Mouse (Mus musculus) liver, embryonic 14.5 days (tissue): ENCODE data around the gene Erbb2. TPM values are rescaled to one million over a fixed set of nuclear protein-coding genes. Genes with fewer than 3 reads are reported as not detected.

Source experiments
- ATAC-seq: fragments of 200-750 bp; cut with Nextera tagmentation; 2 replicates; pipeline ENCODE4 v1.8.0; 2017; ENCODE audit warnings: moderate number of reproducible peaks, mild to moderate bottlenecking, moderate library complexity; ENCODE audit not compliant: insufficient read depth
- DNase-seq, 3 experiments: peaks; one replicate each; pipeline ENCODE4 v3.0.0-alpha.2; 2012 to 2013; ENCODE audit warnings: low read depth in 3 of 3, low spot score in 3 of 3
- H3K27ac ChIP-seq: fragments of 300-500 bp; sonication (generic); 2 replicates; pipeline ENCODE4 v1.5.1; 2014; ENCODE audit warnings: moderate library complexity, mild to moderate bottlenecking, control low read depth, inconsistent platforms
- H3K27me3 ChIP-seq: fragments of 300-500 bp; sonication (generic); 2 replicates; pipeline ENCODE4 v1.6.1; 2014; ENCODE audit warnings: mild to moderate bottlenecking, low read length, moderate library complexity; ENCODE audit not compliant: control insufficient read depth, insufficient read depth
- H3K36me3 ChIP-seq: fragments of 300-500 bp; sonication (generic); replicated peaks from 2 replicates; pipeline ENCODE4 v1.6.1; 2014; ENCODE audit warnings: low read depth; ENCODE audit not compliant: control insufficient read depth, insufficient read depth
- H3K4me1 ChIP-seq, 2 experiments: fragments of 200-500 bp in 1 of 2; fragments of 300-500 bp in 1 of 2; sonication (generic) in 1 of 2; replicated peaks; 2 replicates each; pipeline ENCODE4 v1.6.1; 2012 to 2014; ENCODE audit warnings: antibody characterized with exemption in 1 of 2, inconsistent platforms in 1 of 2, low read length in 1 of 2; ENCODE audit not compliant: control insufficient read depth in 2 of 2, insufficient read depth in 2 of 2
- H3K4me2 ChIP-seq: fragments of 300-500 bp; sonication (generic); 2 replicates; pipeline ENCODE4 v1.6.1; 2014; ENCODE audit warnings: low read depth, mild to moderate bottlenecking, control low read depth, moderate library complexity
- H3K4me3 ChIP-seq, 2 experiments: fragments of 200-500 bp in 1 of 2; fragments of 300-500 bp in 1 of 2; sonication (generic) in 1 of 2; 2 replicates each; pipeline ENCODE4 v1.5.1; 2012 to 2014; ENCODE audit warnings: low read depth in 2 of 2, low read length in 2 of 2, mild to moderate bottlenecking in 2 of 2, control low read depth in 1 of 2, inconsistent platforms in 1 of 2, moderate library complexity in 1 of 2; ENCODE audit not compliant: insufficient read depth in 1 of 2
- H3K9ac ChIP-seq: fragments of 300-500 bp; sonication (generic); replicated peaks from 2 replicates; pipeline ENCODE4 v1.6.1; 2014; ENCODE audit warnings: mild to moderate bottlenecking, control low read depth, moderate library complexity
- H3K9me3 ChIP-seq: fragments of 300-500 bp; sonication (generic); 2 replicates; pipeline ENCODE4 v1.6.1; 2016; ENCODE audit warnings: low read length, mixed read lengths; ENCODE audit not compliant: control insufficient read depth
- CTCF ChIP-seq: IDR thresholded peaks from 2 replicates; pipeline ENCODE4 v1.5.1; 2016; ENCODE audit warnings: antibody characterized with exemption, low read depth, control low read depth
- EP300 ChIP-seq: IDR thresholded peaks from 2 replicates; pipeline ENCODE4 v1.6.1; 2016; ENCODE audit warnings: antibody characterized with exemption, low read depth
- WGBS: fragments of 180-500 bp; shearing (Covaris S2); extraction: QIAGEN DNeasy Blood & Tissue Kit; methylation state at CpG from one replicate; pipeline ENCODE4 v1.1.7; 2014; ENCODE audit not compliant: insufficient replicate concordance; 5-methylcytosine and 5-hydroxymethylcytosine counted together
- polyA plus RNA-seq, 2 experiments: library from polyadenylated mRNA; depleted of rRNA in 1 of 2; stranded (reverse) in 1 of 2; unstranded in 1 of 2; fragments of >200 nt; fragmentation: Nextera tagmentation in 1 of 2; extraction: Ambion mirVana in 1 of 2; gene quantifications; 2 replicates each; pipeline versions ENCODE4 v1.2.1 to v1.2.3; 2012 to 2014

Gene Erbb2
- polyA plus RNA-seq, 2 experiments, result 1.1 to 1.6 TPM

GRCm38 (mm10) chr11:98373244-98373643 is 39.0 kb upstream of the Erbb2 start:
- H3K27me3 ChIP-seq, result no peaks in the 10 kb centered on the region
- H3K4me1 ChIP-seq, result no peaks in the 10 kb centered on the region
- no peaks in the 10 kb centered on the region for H3K9me3 ChIP-seq
- no peak overlapping the region for H3K4me3 ChIP-seq
- H3K9ac ChIP-seq, result no peak overlapping the region
- TF ChIP-seq CTCF (no peak), EP300 (no peak)
- no peak for DNase-seq
- H3K27ac ChIP-seq, result no peak overlapping the region
- ATAC-seq, result no peak
- no peak overlapping the region for H3K4me2 ChIP-seq
- H3K36me3 ChIP-seq, result no peaks in the 10 kb centered on the region; the same call in 1 of the 2 replicates
- WGBS, result 70% methylated on average over 6 of the region's 6 CpGs

- Histone ChIP-seq H3K9me3 (no peaks in the 10 kb centered on the region), H3K4me2 (no peak overlapping the region), H3K4me1 (no peaks in the 10 kb centered on the region), H3K4me3 (no peak overlapping the region), H3K27me3 (no peaks in the 10 kb centered on the region), H3K27ac (no peak overlapping the region), H3K36me3 (no peaks in the 10 kb centered on the region; the same call in 1 of the 2 replicates), H3K9ac (no peak overlapping the region)
- no peak for DNase-seq
- WGBS, result 82% methylated on average over 8 of the region's 8 CpGs
- TF ChIP-seq CTCF, result no peak
- TF ChIP-seq EP300, result no peak
- no peak for ATAC-seq
Observed at GRCm38 (mm10) chr11:98374266-98374665, 38.0 kb upstream of the Erbb2 start.

- Histone ChIP-seq H3K9me3 (no peaks in the 10 kb centered on the region), H3K4me3 (no peak overlapping the region), H3K36me3 (no peaks in the 10 kb centered on the region; the same call in 1 of the 2 replicates), H3K27ac (no peak overlapping the region), H3K4me2 (no peak overlapping the region), H3K27me3 (no peaks in the 10 kb centered on the region), H3K4me1 (no peaks in the 10 kb centered on the region), H3K9ac (no peak overlapping the region)
- no peak for TF ChIP-seq EP300
- TF ChIP-seq CTCF, result no peak
- ATAC-seq (no peak), DNase-seq (no peak)
- 73% methylated on average over 5 of the region's 5 CpGs for WGBS
Observed at GRCm38 (mm10) chr11:98376756-98377155, 35.5 kb upstream of the Erbb2 start.

- ATAC-seq, result no peak
- no peak overlapping the region for H3K4me2 ChIP-seq
- 77% methylated on average over 11 of the region's 11 CpGs for WGBS
- H3K9me3 ChIP-seq, result no peaks in the 10 kb centered on the region
- no peaks in the 10 kb centered on the region for H3K27me3 ChIP-seq
- H3K4me3 ChIP-seq, result no peak overlapping the region
- H3K9ac ChIP-seq, result no peak overlapping the region
- TF ChIP-seq CTCF, result no peak
- no peak for TF ChIP-seq EP300
- H3K36me3 ChIP-seq, result no peaks in the 10 kb centered on the region; the same call in 1 of the 2 replicates
- H3K27ac ChIP-seq, result no peak overlapping the region
- no peak for DNase-seq
- no peaks in the 10 kb centered on the region for H3K4me1 ChIP-seq
Observed at GRCm38 (mm10) chr11:98377787-98378186, 34.5 kb upstream of the Erbb2 start.

GRCm38 (mm10) chr11:98379379-98379778 is 32.9 kb upstream of the Erbb2 start:
- TF ChIP-seq EP300 (no peak), CTCF (no peak)
- H3K4me1 ChIP-seq, result no peaks in the 10 kb centered on the region
- no peak for DNase-seq
- no peaks in the 10 kb centered on the region for H3K9me3 ChIP-seq
- WGBS, result 75% methylated on average over 7 of the region's 7 CpGs
- no peak for ATAC-seq
- no peak overlapping the region for H3K27ac ChIP-seq
- no peaks in the 10 kb centered on the region; the same call in 1 of the 2 replicates for H3K36me3 ChIP-seq
- no peak overlapping the region for H3K4me3 ChIP-seq
- no peaks in the 10 kb centered on the region; the same call in none of the 2 replicates for H3K27me3 ChIP-seq
- no peak overlapping the region for H3K4me2 ChIP-seq
- H3K9ac ChIP-seq, result no peak overlapping the region
